In the genomic region with DNA sequence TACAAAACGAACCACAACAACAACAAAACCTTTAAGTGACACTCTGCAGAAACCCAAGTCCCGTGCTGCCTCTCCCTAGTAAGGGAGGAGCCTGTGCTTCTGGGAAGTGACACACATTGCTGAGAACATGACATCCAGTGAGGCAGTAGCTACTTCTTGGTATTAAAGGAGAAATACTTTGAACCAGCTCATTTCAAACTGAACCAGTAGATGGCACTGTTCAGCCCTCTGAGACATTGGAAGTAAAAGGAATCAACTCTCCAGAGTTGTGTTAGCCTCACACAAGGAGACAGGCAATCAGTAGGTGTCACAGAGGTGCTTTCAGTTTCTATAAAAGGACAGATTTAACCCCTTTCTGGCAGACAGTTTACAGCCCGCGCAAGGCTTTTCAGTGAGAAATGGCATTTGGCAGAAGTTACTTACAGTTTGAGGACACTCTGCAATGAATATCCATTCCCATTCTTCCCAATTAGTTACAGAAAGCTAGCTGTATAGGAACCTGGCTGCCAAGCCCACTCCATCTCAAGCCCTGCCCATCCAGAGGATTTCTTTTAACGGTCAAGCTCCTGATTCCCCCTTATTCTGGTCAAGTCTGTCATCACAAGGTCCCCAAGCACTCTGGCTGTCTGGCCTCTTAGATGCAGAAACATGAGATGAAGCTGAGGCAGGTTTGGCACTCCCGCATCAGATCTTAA, we compare ENCODE assay signal across 8 mouse cellular contexts. TPM values are rescaled to one million over a fixed set of nuclear protein-coding genes. Genes with fewer than 3 reads are reported as not detected.
DNase-seq lines count a peak whose midpoint lies in the region; ATAC-seq and TF ChIP-seq lines count a peak whose summit lies in the region.

No protein-coding gene starts in this region.

- 34% methylated on average over 6 of the region's 6 CpGs for WGBS in liver, adult 2 months
- 34% methylated on average over 6 of the region's 6 CpGs for WGBS in embryonic facial prominence, embryonic 14.5 days
- 31% methylated on average over 6 of the region's 6 CpGs for WGBS in neural tube, embryonic 12.5 days

- no peaks in the 10 kb centered on the region for H3K79me2 ChIP-seq in liver, adult 2 months (ENCODE audit: control insufficient read depth, insufficient read depth, low read length)

- DNase-seq in liver, adult 2 months (ENCODE audit: extremely low read depth, low read depth, low spot score): peak; percentile 55
- no peak for DNase-seq in liver
- DNase-seq in adrenal gland, postnatal 10 days: peak; percentile 47
- peak; percentile 76 for DNase-seq in embryonic facial prominence, embryonic 14.5 days (ENCODE audit: low spot score)
- peak; percentile 33 for DNase-seq in induced T-regulatory cell, adult 2 months (ENCODE audit: low read depth)
- peak; percentile 70 to 88 for DNase-seq in left cerebral cortex, postnatal 25 days (ENCODE audit: low spot score in 2 of 2)
- no peak for DNase-seq in spleen, adult 18-20 months

- peak; percentile 59 for TF ChIP-seq CTCF in liver, adult 2 months (IDR thresholded peaks at IDR 0.05; ENCODE audit: low read depth, low read length)

- H3K4me1 ChIP-seq in liver, adult 2 months (ENCODE audit: control insufficient read depth, insufficient read depth, low read length): no peaks in the 10 kb centered on the region
- no peaks in the 10 kb centered on the region for H3K4me1 ChIP-seq in embryonic facial prominence, embryonic 14.5 days (ENCODE audit: control insufficient read depth, insufficient read depth, low read length)
- no peaks in the 10 kb centered on the region for H3K4me1 ChIP-seq in neural tube, embryonic 12.5 days

- no peak overlapping the region for H3K9ac ChIP-seq in liver, adult 2 months (ENCODE audit: low read depth, low read length)
- H3K9ac ChIP-seq in embryonic facial prominence, embryonic 14.5 days (ENCODE audit: low read depth, low read length): no peak overlapping the region
- H3K9ac ChIP-seq in neural tube, embryonic 12.5 days: no peak overlapping the region

- intact Hi-C loops in left cerebral cortex, postnatal 25 days (cut with DNase I): loop anchor here (1.0 to 5.0 kb wide), 2 partner anchors 169 to 329 kb away; no protein-coding TSS in a partner anchor

- TF ChIP-seq POLR2A in liver, adult 2 months (IDR thresholded peaks at IDR 0.05; ENCODE audit: extremely low read depth, insufficient read depth, low read length): no peak

- no peak overlapping the region for H3K4me3 ChIP-seq in liver, adult 2 months (ENCODE audit: insufficient read depth, low read depth, low read length)
- no peak overlapping the region for H3K4me3 ChIP-seq in embryonic facial prominence, embryonic 14.5 days (ENCODE audit: low read depth, low read length)
- H3K4me3 ChIP-seq in neural tube, embryonic 12.5 days: no peak overlapping the region

- H3K4me2 ChIP-seq in embryonic facial prominence, embryonic 14.5 days (ENCODE audit: low read depth, low read length): no peak overlapping the region
- H3K4me2 ChIP-seq in neural tube, embryonic 12.5 days (replicated peaks): no peak overlapping the region

- no peaks in the 10 kb centered on the region for H3K27me3 ChIP-seq in liver, adult 2 months (ENCODE audit: control insufficient read depth, insufficient read depth, low read length)
- no peaks in the 10 kb centered on the region for H3K27me3 ChIP-seq in embryonic facial prominence, embryonic 14.5 days (replicated peaks; ENCODE audit: control insufficient read depth, insufficient read depth, low read length)
- H3K27me3 ChIP-seq in neural tube, embryonic 12.5 days (replicated peaks): no peaks in the 10 kb centered on the region

- no peaks in the 10 kb centered on the region for H3K36me3 ChIP-seq in liver, adult 2 months (ENCODE audit: control insufficient read depth, insufficient read depth, low read length)
- H3K36me3 ChIP-seq in embryonic facial prominence, embryonic 14.5 days (ENCODE audit: control insufficient read depth, insufficient read depth, low read length): no peaks in the 10 kb centered on the region
- no peaks in the 10 kb centered on the region for H3K36me3 ChIP-seq in neural tube, embryonic 12.5 days

- ATAC-seq in embryonic facial prominence, embryonic 14.5 days (ENCODE audit: low read depth): no peak
- ATAC-seq in neural tube, embryonic 12.5 days (ENCODE audit: low FRiP score, low read depth): peak; percentile 64

- no peak overlapping the region for H3K27ac ChIP-seq in liver, adult 2 months (replicated peaks; ENCODE audit: insufficient read depth, low read depth, low read length)
- no peak overlapping the region for H3K27ac ChIP-seq in embryonic facial prominence, embryonic 14.5 days (replicated peaks; ENCODE audit: low read depth, low read length)
- H3K27ac ChIP-seq in neural tube, embryonic 12.5 days: no peak overlapping the region

- no peaks in the 10 kb centered on the region for H3K9me3 ChIP-seq in embryonic facial prominence, embryonic 14.5 days (ENCODE audit: control insufficient read depth, low read length)
- H3K9me3 ChIP-seq in neural tube, embryonic 12.5 days: no peaks in the 10 kb centered on the region

RNA-seq across cellular contexts. Expression of gene Opn5, which starts 2.0 kb away (rescaled TPM):
- total RNA-seq in liver, adult 2 months (2014; rRNA removed): not detected in 2 replicates
- not detected in 2 replicates for polyA plus RNA-seq in liver, adult 2 months (2012; rRNA removed)
- not detected for total RNA-seq in adrenal gland, postnatal 10 days (2021)
- not detected in 2 replicates for polyA plus RNA-seq in embryonic facial prominence, embryonic 14.5 days (2014; fragmentation: Nextera tagmentation; extraction: Ambion mirVana)
- total RNA-seq in left cerebral cortex, postnatal 25 days (2021): not detected
- polyA plus RNA-seq in neural tube, embryonic 12.5 days (2016; fragmentation: Nextera tagmentation; extraction: Ambion mirVana): 0.20 and 0.25 TPM in 2 replicates

Comparison
In these comparisons a context has a peak if more than half of its experiments do, and no peak if none do; other contexts are left out.
1. DNase-seq: peak in liver, adult 2 months (single experiment), adrenal gland, postnatal 10 days (single experiment), embryonic facial prominence, embryonic 14.5 days (single experiment), induced T-regulatory cell, adult 2 months (single experiment) and left cerebral cortex, postnatal 25 days (2 of 2); none in liver (single experiment) and spleen, adult 18-20 months (0 of 2).